In the genomic region with DNA sequence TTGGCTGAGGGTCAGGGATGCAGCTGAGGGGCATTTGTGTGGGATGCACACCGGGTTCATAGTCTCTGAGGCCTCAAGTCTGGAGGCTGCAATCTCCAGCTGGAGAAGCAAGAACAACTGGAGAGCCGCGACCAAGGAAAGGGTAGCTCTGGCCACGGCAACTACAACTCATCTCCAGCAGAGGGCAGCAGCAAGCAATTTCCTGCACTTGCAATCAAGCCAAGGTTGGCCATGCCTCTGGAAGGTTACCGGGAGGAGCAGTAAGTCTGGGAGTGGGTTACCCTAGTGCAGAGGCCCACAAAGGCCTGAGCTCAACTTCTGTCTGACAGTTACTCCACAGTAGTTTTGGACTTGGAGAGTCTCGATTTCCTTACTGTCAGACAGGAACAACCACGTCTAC, we compare ENCODE assay signal across 9 mouse cellular contexts.
DNase-seq lines count a peak whose midpoint lies in the region; ATAC-seq and TF ChIP-seq lines count a peak whose summit lies in the region.
"Had no signal": no experiment of that assay in that cellular context is flagged by ENCODE, and none has a peak within 500 bp of the region (broad histone marks: within the 10 kb centered on the region; RNA-seq: fewer than 3 reads in every experiment).

No protein-coding gene starts in this region.

- no peak for TF ChIP-seq POLR2A in kidney, adult 2 months (IDR thresholded peaks at IDR 0.05; ENCODE audit: low read depth, low read length)

- H3K4me1 ChIP-seq in intestine, postnatal 0 days (replicated peaks; ENCODE audit: control insufficient read depth, insufficient read depth, low read length): no peaks in the 10 kb centered on the region
- no peaks in the 10 kb centered on the region for H3K4me1 ChIP-seq in intestine, embryonic 16.5 days (ENCODE audit: control insufficient read depth, insufficient read depth, low read length)
- no peaks in the 10 kb centered on the region for H3K4me1 ChIP-seq in forebrain, embryonic 14.5 days (ENCODE audit: control insufficient read depth, insufficient read depth, low read length)
- H3K4me1 ChIP-seq in kidney, adult 2 months (ENCODE audit: control insufficient read depth, insufficient read depth, low read length): no peaks in the 10 kb centered on the region
- H3K4me1 ChIP-seq in limb, embryonic 11.5 days (ENCODE audit: control insufficient read depth, insufficient read depth, low read length): no peaks in the 10 kb centered on the region
- H3K4me1 ChIP-seq in neural tube, embryonic 11.5 days (ENCODE audit: control insufficient read depth, insufficient read depth, low read length): no peaks in the 10 kb centered on the region
- H3K4me1 ChIP-seq in stomach, postnatal 0 days (replicated peaks; ENCODE audit: control insufficient read depth, insufficient read depth): no peaks in the 10 kb centered on the region

- no peak overlapping the region for H3K27ac ChIP-seq in intestine, postnatal 0 days (ENCODE audit: low read depth, low read length)
- H3K27ac ChIP-seq in intestine, embryonic 16.5 days (ENCODE audit: low read length): no peak overlapping the region
- H3K27ac ChIP-seq in forebrain, embryonic 14.5 days (ENCODE audit: low read depth, low read length): no peak overlapping the region
- no peak overlapping the region for H3K27ac ChIP-seq in kidney, adult 2 months (ENCODE audit: insufficient read depth, low read depth, low read length)
- no peak overlapping the region for H3K27ac ChIP-seq in limb, embryonic 11.5 days (replicated peaks; ENCODE audit: low read depth, low read length)
- H3K27ac ChIP-seq in neural tube, embryonic 11.5 days (ENCODE audit: low read depth, low read length): no peak overlapping the region
- no peak overlapping the region for H3K27ac ChIP-seq in stomach, postnatal 0 days (replicated peaks)
- H3K27ac ChIP-seq: embryonic facial prominence, embryonic 15.5 days had no signal

- no peak overlapping the region for H3K4me3 ChIP-seq in intestine, postnatal 0 days (ENCODE audit: low read depth, low read length)
- H3K4me3 ChIP-seq in intestine, embryonic 16.5 days (ENCODE audit: low read length): no peak overlapping the region
- H3K4me3 ChIP-seq in forebrain, embryonic 14.5 days (ENCODE audit: low read depth, low read length): no peak overlapping the region
- no peak overlapping the region for H3K4me3 ChIP-seq in kidney, adult 2 months (ENCODE audit: insufficient read depth, low read depth, low read length)
- no peak overlapping the region for H3K4me3 ChIP-seq in limb, embryonic 11.5 days (ENCODE audit: low read depth, low read length)
- no peak overlapping the region for H3K4me3 ChIP-seq in neural tube, embryonic 11.5 days (ENCODE audit: low read depth, low read length)
- no peak overlapping the region for H3K4me3 ChIP-seq in stomach, postnatal 0 days (ENCODE audit: low read depth, low read length)
- H3K4me3 ChIP-seq: embryonic facial prominence, embryonic 15.5 days had no signal

- H3K9ac ChIP-seq in intestine, postnatal 0 days (ENCODE audit: low read depth, low read length): no peak overlapping the region
- no peak overlapping the region for H3K9ac ChIP-seq in intestine, embryonic 16.5 days (ENCODE audit: low read depth, low read length)
- H3K9ac ChIP-seq in forebrain, embryonic 14.5 days (ENCODE audit: low read length): no peak overlapping the region
- H3K9ac ChIP-seq in limb, embryonic 11.5 days (ENCODE audit: low read length): no peak overlapping the region
- no peak overlapping the region for H3K9ac ChIP-seq in neural tube, embryonic 11.5 days (ENCODE audit: low read length)
- H3K9ac ChIP-seq in stomach, postnatal 0 days (ENCODE audit: low read length): no peak overlapping the region
- H3K9ac ChIP-seq: embryonic facial prominence, embryonic 15.5 days had no signal

- no peaks in the 10 kb centered on the region for H3K36me3 ChIP-seq in intestine, postnatal 0 days (ENCODE audit: control insufficient read depth, insufficient read depth)
- H3K36me3 ChIP-seq in intestine, embryonic 16.5 days (ENCODE audit: control insufficient read depth, insufficient read depth, low read length): no peaks in the 10 kb centered on the region
- H3K36me3 ChIP-seq in forebrain, embryonic 14.5 days (ENCODE audit: control insufficient read depth, insufficient read depth, low read length): no peaks in the 10 kb centered on the region
- no peaks in the 10 kb centered on the region for H3K36me3 ChIP-seq in kidney, adult 2 months (ENCODE audit: control insufficient read depth, insufficient read depth, low read length)
- no peaks in the 10 kb centered on the region for H3K36me3 ChIP-seq in limb, embryonic 11.5 days (ENCODE audit: control insufficient read depth, insufficient read depth, low read length)
- no peaks in the 10 kb centered on the region for H3K36me3 ChIP-seq in neural tube, embryonic 11.5 days (ENCODE audit: control insufficient read depth, insufficient read depth, low read length)
- H3K36me3 ChIP-seq in stomach, postnatal 0 days (ENCODE audit: control insufficient read depth, insufficient read depth, low read length): no peaks in the 10 kb centered on the region
- H3K36me3 ChIP-seq: embryonic facial prominence, embryonic 15.5 days had no signal

- H3K9me3 ChIP-seq in intestine, postnatal 0 days (ENCODE audit: control insufficient read depth): no peaks in the 10 kb centered on the region
- no peaks in the 10 kb centered on the region for H3K9me3 ChIP-seq in intestine, embryonic 16.5 days (ENCODE audit: control insufficient read depth, low read length)
- H3K9me3 ChIP-seq in forebrain, embryonic 14.5 days (replicated peaks; ENCODE audit: control insufficient read depth, low read length): no peaks in the 10 kb centered on the region
- no peaks in the 10 kb centered on the region for H3K9me3 ChIP-seq in limb, embryonic 11.5 days (ENCODE audit: control insufficient read depth, low read length)
- H3K9me3 ChIP-seq in neural tube, embryonic 11.5 days (ENCODE audit: control insufficient read depth, low read length): no peaks in the 10 kb centered on the region
- H3K9me3 ChIP-seq in stomach, postnatal 0 days (ENCODE audit: control insufficient read depth, low read length): no peaks in the 10 kb centered on the region
- H3K9me3 ChIP-seq: embryonic facial prominence, embryonic 15.5 days had no signal

- TF ChIP-seq EP300 in stomach, postnatal 0 days (optimal IDR thresholded peaks at IDR 0.05): no peak

- peak; percentile 91 for TF ChIP-seq CTCF in intestine, postnatal 0 days (IDR thresholded peaks at IDR 0.05; ENCODE audit: low read depth)
- peak; percentile 93 for TF ChIP-seq CTCF in kidney, adult 2 months (conservative IDR thresholded peaks at IDR 0.05; ENCODE audit: insufficient read depth, insufficient read length, low read depth, low read length)
- peak; percentile 91 for TF ChIP-seq CTCF in stomach, postnatal 0 days (IDR thresholded peaks at IDR 0.05; ENCODE audit: low read depth)

- no peaks in the 10 kb centered on the region for H3K27me3 ChIP-seq in intestine, postnatal 0 days (replicated peaks; ENCODE audit: control insufficient read depth, insufficient read depth, low read length)
- H3K27me3 ChIP-seq in intestine, embryonic 16.5 days (replicated peaks; ENCODE audit: control insufficient read depth, insufficient read depth, low read length): no peaks in the 10 kb centered on the region
- no peaks in the 10 kb centered on the region for H3K27me3 ChIP-seq in forebrain, embryonic 14.5 days (replicated peaks; ENCODE audit: control insufficient read depth, insufficient read depth, low read length)
- H3K27me3 ChIP-seq in kidney, adult 2 months (replicated peaks; ENCODE audit: control insufficient read depth, insufficient read depth, low read length): no peaks in the 10 kb centered on the region
- no peaks in the 10 kb centered on the region for H3K27me3 ChIP-seq in limb, embryonic 11.5 days (ENCODE audit: control insufficient read depth, insufficient read depth, low read length)
- no peaks in the 10 kb centered on the region for H3K27me3 ChIP-seq in neural tube, embryonic 11.5 days (ENCODE audit: control insufficient read depth, insufficient read depth, low read length)
- no peaks in the 10 kb centered on the region for H3K27me3 ChIP-seq in stomach, postnatal 0 days (ENCODE audit: control insufficient read depth, insufficient read depth, low read length)
- H3K27me3 ChIP-seq: embryonic facial prominence, embryonic 15.5 days had no signal

- DNase-seq in c-Kit-positive CD71-positive TER-119-positive erythroid progenitor cells, embryonic 14.5 days (ENCODE audit: low spot score): peak; percentile 39
- DNase-seq in forebrain, embryonic 14.5 days (ENCODE audit: low spot score): peak; percentile 79
- peak; percentile 61 for DNase-seq in kidney, adult 2 months
- peak; percentile 88 for DNase-seq in limb, embryonic 11.5 days (ENCODE audit: low spot score)
- DNase-seq in neural tube, embryonic 11.5 days (ENCODE audit: low spot score): peak; percentile 79
- peak; percentile 82 for DNase-seq in stomach, postnatal 0 days (ENCODE audit: low spot score)

- ATAC-seq in intestine, postnatal 0 days: no peak
- no peak for ATAC-seq in intestine, embryonic 16.5 days
- ATAC-seq in forebrain, embryonic 14.5 days: no peak; the same call in 1 of the 2 replicates
- ATAC-seq in limb, embryonic 11.5 days (ENCODE audit: insufficient number of reproducible peaks, low FRiP score, low TSS enrichment, low read depth): no peak
- no peak for ATAC-seq in neural tube, embryonic 11.5 days (ENCODE audit: insufficient read depth, low FRiP score, low TSS enrichment)
- 0 out of 2 replicates have a peak, but pooled peaks have one; percentile 38 for ATAC-seq in stomach, postnatal 0 days (ENCODE audit: low FRiP score, low TSS enrichment)

- H3K4me2 ChIP-seq in intestine, postnatal 0 days (replicated peaks; ENCODE audit: low read depth): no peak overlapping the region
- H3K4me2 ChIP-seq in intestine, embryonic 16.5 days (ENCODE audit: low read depth, low read length): no peak overlapping the region
- no peak overlapping the region for H3K4me2 ChIP-seq in forebrain, embryonic 14.5 days (ENCODE audit: low read length)
- no peak overlapping the region for H3K4me2 ChIP-seq in limb, embryonic 11.5 days (ENCODE audit: low read depth, severe bottlenecking)
- H3K4me2 ChIP-seq in neural tube, embryonic 11.5 days (ENCODE audit: low read depth): no peak overlapping the region
- H3K4me2 ChIP-seq in stomach, postnatal 0 days (replicated peaks; ENCODE audit: low read depth): no peak overlapping the region
- H3K4me2 ChIP-seq: embryonic facial prominence, embryonic 15.5 days had no signal

- WGBS in intestine, postnatal 0 days: 24% methylated on average over 7 of the region's 7 CpGs
- WGBS in intestine, embryonic 16.5 days: 26% methylated on average over 7 of the region's 7 CpGs
- WGBS in forebrain, embryonic 14.5 days: 26% methylated on average over 7 of the region's 7 CpGs
- WGBS in kidney, adult 2 months: 28% methylated on average over 7 of the region's 7 CpGs
- 29% methylated on average over 7 of the region's 7 CpGs for WGBS in limb, embryonic 11.5 days
- WGBS in neural tube, embryonic 11.5 days: 29% methylated on average over 7 of the region's 7 CpGs
- 24% methylated on average over 7 of the region's 7 CpGs for WGBS in stomach, postnatal 0 days
